Mouse (Mus musculus): ENCODE results near the gene Hist3h2ba. TPM values are rescaled to one million over a fixed set of nuclear protein-coding genes. Genes with fewer than 3 reads are reported as not detected.

Hist3h2ba gene
- total and polyA plus RNA-seq, 3 experiments: not detected

DNA sequence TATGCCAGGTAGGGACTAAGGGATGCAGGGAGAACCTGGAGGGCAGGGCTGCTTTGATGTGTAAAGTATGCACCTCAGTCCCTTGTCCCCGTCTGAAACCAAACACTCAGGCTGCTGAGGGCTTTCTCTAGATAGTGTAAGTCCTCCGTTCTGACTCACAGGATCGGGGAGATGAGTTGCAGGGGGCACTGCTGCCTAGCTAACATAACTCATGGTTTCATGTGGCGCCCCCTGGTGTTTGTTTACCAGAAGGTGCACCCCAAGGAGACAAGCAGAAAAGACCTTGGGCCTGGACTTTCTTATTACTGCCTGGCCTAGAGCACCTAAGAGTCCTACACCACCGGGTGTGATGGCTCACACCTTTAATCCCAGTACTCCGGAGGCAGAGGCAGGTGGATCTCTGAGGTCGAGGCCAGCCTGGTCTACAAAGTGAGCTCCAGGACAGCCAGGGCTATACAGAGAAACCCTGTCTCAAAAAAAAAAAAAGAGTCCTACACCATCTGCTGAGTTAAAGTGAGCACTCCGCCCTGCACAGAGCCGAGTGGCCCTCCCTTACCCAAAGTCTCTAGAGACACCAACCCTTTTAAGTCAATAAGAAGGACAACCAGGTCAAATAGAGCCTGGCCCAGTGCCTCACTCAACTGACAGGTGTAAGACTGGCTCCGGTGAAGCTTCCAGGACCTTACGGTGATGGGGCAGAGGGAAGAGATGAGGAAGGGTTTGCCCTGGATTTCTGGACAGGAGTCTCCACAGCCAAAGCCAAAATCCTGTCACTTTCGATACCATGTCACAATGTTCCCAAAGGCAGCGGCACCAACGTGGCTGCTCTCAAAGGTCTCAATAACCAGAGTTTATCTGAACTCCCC is 31.6 kb upstream of the Hist3h2ba start:
- in situ Hi-C loops (cut with MboI; ENCODE audit: low pct_ligation_motif_present, low pct_unique_long_range_greater_than_20kb, low sequenced_read_pairs) (no loop called here), dilution Hi-C loops (cut with MboI; ENCODE audit: extremely low pct_ligation_motif_present, extremely low pct_unique_long_range_greater_than_20kb, low sequenced_read_pairs) (no loop called here)

DNA sequence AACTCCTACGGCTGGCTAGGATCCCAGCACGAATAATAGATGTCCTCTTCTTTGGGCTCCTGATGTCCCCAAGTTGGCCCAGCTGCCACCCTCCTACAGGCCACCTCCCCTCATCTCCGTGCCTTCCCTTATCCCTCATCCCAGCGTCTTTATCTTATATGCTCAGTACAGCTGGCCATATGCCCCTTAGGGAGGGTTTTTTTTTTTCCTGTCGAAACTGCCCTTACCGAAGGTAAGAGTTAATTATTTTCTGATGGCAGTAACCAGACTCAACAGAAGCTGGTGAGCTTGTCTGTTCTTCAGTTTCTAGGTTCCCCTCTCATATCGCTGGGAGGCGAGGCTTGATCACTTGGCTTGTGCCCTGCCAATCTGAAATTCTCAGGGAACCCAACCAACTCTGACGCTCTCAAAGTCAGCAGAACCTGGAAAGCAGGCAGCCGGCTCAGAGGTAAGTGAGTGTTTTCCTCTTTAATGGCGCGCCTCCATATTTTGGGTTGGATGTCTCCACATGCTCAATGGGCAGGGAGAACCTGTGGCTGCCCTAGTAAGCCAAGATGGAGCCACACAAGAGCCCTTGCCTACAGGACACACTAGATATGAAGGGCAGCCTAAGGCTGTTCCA is 30.9 kb upstream of the Hist3h2ba start, which contains the start of gene Btnl10:
Gene Btnl10, plus strand, starts transcription at position 164 of the 622 bp plus-strand sequence.
- Histone ChIP-seq H3K4me1 (ENCODE audit: control insufficient read depth in 1 of 2, insufficient read depth in 2 of 2) (peaks cover 12 to 25% of the 10 kb centered on the region in 2 experiments), H3K4me3 (replicated peaks in 1 of 3; ENCODE audit: low read depth in 2 of 3, low read length in 2 of 3, poor library complexity in 1 of 3) (no peak within 1 kb of the TSS), H3K9ac (ENCODE audit: insufficient read depth, low read depth) (no peak within 1 kb of the TSS), H3K36me3 (replicated peaks in 1 of 2; ENCODE audit: control insufficient read depth in 1 of 2, insufficient read depth in 1 of 2, low read length in 1 of 2) (no peaks in the 10 kb centered on the region), H3K27me3 (replicated peaks) (peaks cover 70% of the 10 kb centered on the region), H3K27ac (ENCODE audit: insufficient read depth, low read depth) (no peak within 1 kb of the TSS), H3K4me2 (ENCODE audit: insufficient read depth, low read depth, poor library complexity, severe bottlenecking) (no peak within 1 kb of the TSS), H3K9me3 (replicated peaks; ENCODE audit: low read length) (no peaks in the 10 kb centered on the region), H3K79me2 (replicated peaks; ENCODE audit: control insufficient read depth, extremely low read depth, insufficient read depth, poor library complexity, severe bottlenecking) (no peaks in the 10 kb centered on the region)
- TF ChIP-seq GABPA (IDR thresholded peaks at IDR 0.05; ENCODE audit: insufficient replicate concordance, low read depth, low read length): no peak
- no peak for TF ChIP-seq USF2 (conservative IDR thresholded peaks at IDR 0.05; ENCODE audit: low read depth, low read length)
- no peak for TF ChIP-seq MXI1 (IDR thresholded peaks at IDR 0.05; ENCODE audit: low read depth, low read length)
- TF ChIP-seq TCF12 (IDR thresholded peaks at IDR 0.05; ENCODE audit: low read depth, low read length): no peak
- TF ChIP-seq ZNF384 (IDR thresholded peaks at IDR 0.05; ENCODE audit: low read depth, low read length): no peak
- TF ChIP-seq ZMIZ1 (IDR thresholded peaks at IDR 0.05; ENCODE audit: low read depth, low read length): no peak
- TF ChIP-seq ZC3H11A (IDR thresholded peaks at IDR 0.05; ENCODE audit: low read depth, low read length): no peak
- TF ChIP-seq MEF2A (IDR thresholded peaks at IDR 0.05; ENCODE audit: borderline replicate concordance, low read depth, low read length): no peak
- no peak for TF ChIP-seq IRF4 (IDR thresholded peaks at IDR 0.05; ENCODE audit: low read depth, low read length)
- TF ChIP-seq NELFE (IDR thresholded peaks at IDR 0.05; ENCODE audit: low read depth, low read length): no peak
- TF ChIP-seq PAX5 (IDR thresholded peaks at IDR 0.05; ENCODE audit: low read length): no peak
- in situ Hi-C loops (cut with MboI; ENCODE audit: low pct_ligation_motif_present, low pct_unique_long_range_greater_than_20kb, low sequenced_read_pairs) (no loop called here), dilution Hi-C loops (cut with MboI; ENCODE audit: extremely low pct_ligation_motif_present, extremely low pct_unique_long_range_greater_than_20kb, low sequenced_read_pairs) (no loop called here)
- DNase-seq (ENCODE audit: extremely low read depth): no peak

More for the DNA sequence above, 31.6 kb upstream of the Hist3h2ba start:
- TF ChIP-seq RCOR1 (conservative IDR thresholded peaks at IDR 0.05; ENCODE audit: low read depth, low read length) (no peak), RAD21 (IDR thresholded peaks at IDR 0.05; ENCODE audit: low read depth, low read length) (peak; percentile 26), MXI1 (IDR thresholded peaks at IDR 0.05; ENCODE audit: low read depth, low read length) (no peak), ELF1 (IDR thresholded peaks at IDR 0.05; ENCODE audit: low read depth, low read length) (no peak), SIN3A (IDR thresholded peaks at IDR 0.05; ENCODE audit: low read length) (no peak), MYC (IDR thresholded peaks at IDR 0.05; ENCODE audit: low read depth, low read length) (peak; percentile 40; the same call in 1 of the 2 replicates), USF1 (IDR thresholded peaks at IDR 0.05; ENCODE audit: low read depth, low read length) (no peak), TCF12 (IDR thresholded peaks at IDR 0.05; ENCODE audit: low read depth, low read length) (no peak), CHD2 (IDR thresholded peaks at IDR 0.05; ENCODE audit: low read length) (no peak), ZNF384 (IDR thresholded peaks at IDR 0.05; ENCODE audit: low read depth, low read length) (peak; percentile 19; the same call in 1 of the 2 replicates), NRF1 (IDR thresholded peaks at IDR 0.05; ENCODE audit: low read depth, low read length) (no peak), ZKSCAN1 (IDR thresholded peaks at IDR 0.05; ENCODE audit: borderline replicate concordance, low read depth, low read length) (no peak), NELFE (IDR thresholded peaks at IDR 0.05; ENCODE audit: low read depth, low read length) (no peak), MAZ (IDR thresholded peaks at IDR 0.05; ENCODE audit: low read depth, low read length) (no peak), USF2 (conservative IDR thresholded peaks at IDR 0.05; ENCODE audit: low read depth, low read length) (no peak), PAX5 (IDR thresholded peaks at IDR 0.05; ENCODE audit: low read length) (no peak), JUND (conservative IDR thresholded peaks at IDR 0.05; ENCODE audit: low read depth, low read length) (no peak), JUN (IDR thresholded peaks at IDR 0.05; ENCODE audit: insufficient read depth, low read depth, low read length) (no peak), CHD1 (IDR thresholded peaks at IDR 0.05; ENCODE audit: low read depth, low read length) (no peak), BHLHE40 (IDR thresholded peaks at IDR 0.05; ENCODE audit: low read depth, low read length) (no peak), TBP (conservative IDR thresholded peaks at IDR 0.05; ENCODE audit: low read depth, low read length) (no peak), SMC3 (IDR thresholded peaks at IDR 0.05; ENCODE audit: low read depth, low read length) (peak; percentile 57), POLR2AphosphoS2 (IDR thresholded peaks at IDR 0.05; ENCODE audit: low read depth, low read length) (no peak), EP300 (IDR thresholded peaks at IDR 0.05; ENCODE audit: low read length) (no peak), ETS1 (conservative IDR thresholded peaks at IDR 0.05; ENCODE audit: low read depth, low read length) (no peak), ZC3H11A (IDR thresholded peaks at IDR 0.05; ENCODE audit: low read depth, low read length) (no peak), GABPA (IDR thresholded peaks at IDR 0.05; ENCODE audit: insufficient replicate concordance, low read depth, low read length) (no peak), E2F4 (IDR thresholded peaks at IDR 0.05; ENCODE audit: insufficient replicate concordance, low read depth, low read length) (no peak), ZMIZ1 (IDR thresholded peaks at IDR 0.05; ENCODE audit: low read depth, low read length) (no peak), MAFK (IDR thresholded peaks at IDR 0.05; ENCODE audit: insufficient replicate concordance, low read length) (no peak), UBTF (IDR thresholded peaks at IDR 0.05; ENCODE audit: low read depth, low read length) (no peak), HCFC1 (IDR thresholded peaks at IDR 0.05; ENCODE audit: low read depth, low read length) (no peak), KAT2A (IDR thresholded peaks at IDR 0.05; ENCODE audit: insufficient replicate concordance, low read length) (no peak), POLR2A (IDR thresholded peaks at IDR 0.05; ENCODE audit: low read depth, low read length) (no peak), CTCF (conservative IDR thresholded peaks at IDR 0.05 in 1 of 2, IDR thresholded peaks at IDR 0.05 in 1 of 2; ENCODE audit: low read depth in 2 of 2, low read length in 2 of 2) (peak; percentile 77 to 82), MAX (IDR thresholded peaks at IDR 0.05; ENCODE audit: low read length) (no peak), MEF2A (IDR thresholded peaks at IDR 0.05; ENCODE audit: borderline replicate concordance, low read depth, low read length) (no peak), IRF4 (IDR thresholded peaks at IDR 0.05; ENCODE audit: low read depth, low read length) (0 out of 2 replicates have a peak, but pooled peaks have one; percentile 12)
- Histone ChIP-seq H3K36me3 (replicated peaks in 1 of 2; ENCODE audit: control insufficient read depth in 1 of 2, insufficient read depth in 1 of 2, low read length in 1 of 2) (no peaks in the 10 kb centered on the region), H3K27ac (ENCODE audit: insufficient read depth, low read depth) (no peak overlapping the region), H3K4me2 (ENCODE audit: insufficient read depth, low read depth, poor library complexity, severe bottlenecking) (no peak overlapping the region), H3K9me3 (replicated peaks; ENCODE audit: low read length) (no peaks in the 10 kb centered on the region), H3K4me3 (replicated peaks in 1 of 3; ENCODE audit: low read depth in 2 of 3, low read length in 2 of 3, poor library complexity in 1 of 3) (no peak overlapping the region), H3K79me2 (replicated peaks; ENCODE audit: control insufficient read depth, extremely low read depth, insufficient read depth, poor library complexity, severe bottlenecking) (no peaks in the 10 kb centered on the region), H3K4me1 (ENCODE audit: control insufficient read depth in 1 of 2, insufficient read depth in 2 of 2) (peaks cover 10 to 18% of the 10 kb centered on the region in 2 experiments), H3K27me3 (replicated peaks) (peaks cover 72% of the 10 kb centered on the region), H3K9ac (ENCODE audit: insufficient read depth, low read depth) (no peak overlapping the region)
- peak; percentile 87 for DNase-seq (ENCODE audit: extremely low read depth)

All from CH12.LX (cell line).